Mouse (Mus musculus) heart, embryonic 16.5 days (tissue): ENCODE measurements around the gene Ubap2. TPM values are rescaled to one million over a fixed set of nuclear protein-coding genes. Genes with fewer than 3 reads are reported as not detected.

ENCODE experiments used
- ATAC-seq: fragments of 200-750 bp; cut with Nextera tagmentation; replicated peaks from 2 replicates; pipeline ENCODE4 v1.8.0; 2017; ENCODE audit warnings: moderate number of reproducible peaks; ENCODE audit not compliant: insufficient read depth, low FRiP score; ENCODE audit errors: extremely low read depth
- H3K27ac ChIP-seq: fragments of 300-500 bp; sonication (generic); 2 replicates; pipeline ENCODE4 v1.5.1; 2014; ENCODE audit warnings: mild to moderate bottlenecking, low read length, control low read depth, moderate library complexity
- H3K27me3 ChIP-seq: fragments of 300-500 bp; sonication (generic); 2 replicates; pipeline ENCODE4 v1.6.1; 2014; ENCODE audit warnings: low read length, mixed read lengths; ENCODE audit not compliant: control insufficient read depth, insufficient read depth
- H3K36me3 ChIP-seq: fragments of 300-500 bp; sonication (generic); 2 replicates; pipeline ENCODE4 v1.6.1; 2014; ENCODE audit not compliant: control insufficient read depth, insufficient read depth
- H3K4me1 ChIP-seq: fragments of 300-500 bp; sonication (generic); 2 replicates; pipeline ENCODE4 v1.6.1; 2014; ENCODE audit warnings: low read length, mixed read lengths; ENCODE audit not compliant: control insufficient read depth, insufficient read depth
- H3K4me2 ChIP-seq: fragments of 300-500 bp; sonication (generic); 2 replicates; pipeline ENCODE4 v1.6.1; 2014; ENCODE audit warnings: low read depth, mild to moderate bottlenecking, control low read depth, low read length
- H3K4me3 ChIP-seq: fragments of 300-500 bp; sonication (generic); 2 replicates; pipeline ENCODE4 v1.5.1; 2014; ENCODE audit warnings: mild to moderate bottlenecking, control low read depth, low read length
- H3K9ac ChIP-seq: fragments of 300-500 bp; sonication (generic); 2 replicates; pipeline ENCODE4 v1.6.1; 2014; ENCODE audit warnings: low read length, control low read depth
- H3K9me3 ChIP-seq: fragments of 300-500 bp; sonication (generic); replicated peaks from 2 replicates; pipeline ENCODE4 v1.6.1; 2016; ENCODE audit warnings: low read length; ENCODE audit not compliant: control insufficient read depth
- WGBS: fragments of 180-500 bp; shearing (Covaris S2); extraction: QIAGEN DNeasy Blood & Tissue Kit; methylation state at CpG from one replicate; pipeline ENCODE4 v1.1.7; 2014; 5-methylcytosine and 5-hydroxymethylcytosine counted together
- polyA plus RNA-seq: library from polyadenylated mRNA; unstranded; fragments of >200 nt; fragmentation: Nextera tagmentation; extraction: Ambion mirVana; gene quantifications from 2 replicates; pipeline ENCODE4 v1.2.1, GENCODE M21; 2015

Gene Ubap2
- polyA plus RNA-seq, 1 experiment from 2014 or later = 59.2 TPM

GRCm38 (mm10) chr4:41274377-41274979 lies 466 bp downstream of the Ubap2 start:
- under 1% methylated on average over 18 of the region's 18 CpGs for WGBS
- Histone ChIP-seq H3K27me3 (no peaks in the 10 kb centered on the region), H3K4me1 (peaks cover 25% of the 10 kb centered on the region), H3K27ac (peak overlapping the region; percentile 90), H3K36me3 (peaks cover 6% of the 10 kb centered on the region; the same call in 1 of the 2 replicates), H3K4me3 (peak overlapping the region; percentile 91), H3K4me2 (peak overlapping the region; percentile 86), H3K9ac (peak overlapping the region; percentile 96), H3K9me3 (no peaks in the 10 kb centered on the region)
- peak; percentile 50 for ATAC-seq

GRCm38 (mm10) chr4:41268133-41268532 lies 6.8 kb downstream of the Ubap2 start:
- Histone ChIP-seq H3K9me3 (no peaks in the 10 kb centered on the region), H3K9ac (no peak overlapping the region), H3K36me3 (peaks cover 13% of the 10 kb centered on the region; the same call in 1 of the 2 replicates), H3K4me1 (peaks cover 16% of the 10 kb centered on the region), H3K4me3 (no peak overlapping the region), H3K27me3 (no peaks in the 10 kb centered on the region), H3K4me2 (no peak overlapping the region), H3K27ac (no peak overlapping the region)
- ATAC-seq = no peak

DNA sequence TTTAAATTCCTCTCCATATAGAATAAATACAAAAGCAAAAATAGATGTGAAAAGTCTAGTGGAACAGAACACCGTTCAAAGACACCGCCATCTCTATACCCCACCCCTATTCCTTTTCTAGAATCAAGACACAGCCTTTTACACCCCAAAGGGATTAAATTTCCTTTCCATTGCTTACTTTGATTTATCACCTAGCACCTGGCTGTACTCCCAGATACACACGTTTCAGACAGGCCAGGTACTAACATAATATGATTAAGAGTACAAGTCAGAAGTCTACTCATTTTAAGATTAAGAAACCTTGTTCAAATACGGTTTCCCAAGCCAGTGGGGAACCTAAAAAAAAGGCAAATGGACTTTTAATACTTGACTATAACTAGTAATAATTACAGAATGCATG lies 8.6 kb downstream of the Ubap2 start:
- WGBS = 66% methylated on average over 4 of the region's 4 CpGs
- Histone ChIP-seq H3K4me3 (no peak overlapping the region), H3K27me3 (no peaks in the 10 kb centered on the region), H3K4me1 (peaks cover 5% of the 10 kb centered on the region; the same call in 1 of the 2 replicates), H3K9me3 (no peaks in the 10 kb centered on the region), H3K9ac (no peak overlapping the region), H3K36me3 (peaks cover 18% of the 10 kb centered on the region), H3K4me2 (no peak overlapping the region), H3K27ac (no peak overlapping the region)
- no peak for ATAC-seq

DNA sequence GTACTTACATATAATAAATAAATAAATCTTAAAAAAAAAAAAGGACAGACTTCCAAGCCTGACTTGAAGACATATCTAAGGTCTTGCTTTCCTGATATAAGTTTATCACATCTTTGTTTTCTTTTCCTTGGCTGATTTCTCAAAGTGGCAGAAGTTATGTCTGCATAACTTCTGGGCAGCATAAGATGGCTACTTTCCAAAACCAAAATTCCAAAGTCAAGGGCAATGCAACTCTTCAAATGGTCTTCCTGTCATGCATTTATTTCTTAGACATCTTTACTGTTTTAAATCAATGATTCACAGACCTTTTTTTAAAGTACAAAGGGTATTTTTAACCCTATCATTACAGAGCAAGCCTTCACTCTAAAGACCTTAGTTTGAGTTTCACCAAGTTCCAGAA lies 14.3 kb downstream of the Ubap2 start:
- peaks cover 21% of the 10 kb centered on the region for H3K4me1 ChIP-seq

DNA sequence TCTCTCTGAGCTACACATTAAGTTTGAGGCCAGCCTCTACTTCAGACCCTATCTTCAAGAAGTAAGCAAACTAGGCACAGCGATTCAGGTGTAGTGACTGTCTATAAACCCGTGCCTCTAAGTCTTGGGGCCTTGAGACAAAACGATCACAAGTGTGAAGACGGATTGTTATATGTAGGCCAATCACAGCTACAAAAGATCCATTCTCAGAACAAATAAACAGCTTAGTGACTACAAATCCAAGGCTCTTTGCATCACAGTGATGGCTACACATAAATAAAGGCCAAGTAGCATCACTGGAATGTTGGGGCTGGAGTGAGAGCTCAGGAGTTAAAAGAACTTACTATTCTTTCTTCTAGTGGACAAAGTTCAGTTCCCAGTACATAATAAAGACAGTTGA lies 15.9 kb downstream of the Ubap2 start:
- Histone ChIP-seq H3K4me3 (no peak overlapping the region), H3K27me3 (no peaks in the 10 kb centered on the region), H3K4me1 (peaks cover 24% of the 10 kb centered on the region), H3K9me3 (no peaks in the 10 kb centered on the region), H3K9ac (no peak overlapping the region), H3K4me2 (no peak overlapping the region), H3K36me3 (peaks cover 5% of the 10 kb centered on the region; the same call in 1 of the 2 replicates), H3K27ac (no peak overlapping the region)
- ATAC-seq = no peak
- 92% methylated on average over 4 of the region's 4 CpGs for WGBS

More for the DNA sequence above, 14.3 kb downstream of the Ubap2 start:
- H3K4me2 ChIP-seq = no peak overlapping the region
- H3K4me3 ChIP-seq = no peak overlapping the region
- no peak overlapping the region for H3K27ac ChIP-seq
- H3K9me3 ChIP-seq = no peaks in the 10 kb centered on the region
- no peak for ATAC-seq
- no peaks in the 10 kb centered on the region for H3K27me3 ChIP-seq
- H3K36me3 ChIP-seq = peaks cover 9% of the 10 kb centered on the region
- no peak overlapping the region for H3K9ac ChIP-seq

DNA sequence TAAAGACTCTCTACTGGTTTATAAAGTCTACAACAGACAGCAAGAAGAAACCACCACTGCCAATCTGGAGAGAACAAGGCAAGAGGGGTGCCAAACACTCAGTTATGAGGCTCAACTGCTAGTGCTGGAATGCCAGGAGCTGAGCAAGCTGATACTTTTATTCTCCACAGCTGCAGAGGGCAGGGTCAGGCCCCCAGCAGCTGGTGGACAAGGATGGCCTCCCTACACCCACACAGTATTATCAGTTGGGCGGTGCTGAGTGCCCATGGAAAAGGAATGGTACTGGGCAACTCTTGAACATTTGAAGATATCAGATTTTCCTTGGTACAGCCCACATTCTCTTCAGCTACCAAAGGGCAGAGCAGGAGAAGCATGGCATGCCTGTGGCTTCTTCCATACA lies 17.2 kb downstream of the Ubap2 start:
- H3K9ac ChIP-seq = no peak overlapping the region
- H3K9me3 ChIP-seq = no peaks in the 10 kb centered on the region
- H3K27me3 ChIP-seq = no peaks in the 10 kb centered on the region
- 59% methylated on average over 1 of the region's 1 CpGs for WGBS
- no peak for ATAC-seq
- no peak overlapping the region for H3K4me3 ChIP-seq
- peaks cover 27% of the 10 kb centered on the region for H3K4me1 ChIP-seq
- peaks cover 8% of the 10 kb centered on the region; the same call in 1 of the 2 replicates for H3K36me3 ChIP-seq
- H3K27ac ChIP-seq = peak overlapping the region; percentile 82
- H3K4me2 ChIP-seq = no peak overlapping the region

GRCm38 (mm10) chr4:41255564-41256210 lies 19.3 kb downstream of the Ubap2 start:
- Histone ChIP-seq H3K27ac (peak overlapping the region; percentile 91), H3K36me3 (peaks cover 3% of the 10 kb centered on the region; the same call in 1 of the 2 replicates), H3K9ac (peak overlapping the region; percentile 45), H3K4me2 (peak overlapping the region; percentile 52), H3K4me1 (peaks cover 25% of the 10 kb centered on the region), H3K27me3 (no peaks in the 10 kb centered on the region), H3K9me3 (no peaks in the 10 kb centered on the region), H3K4me3 (peak overlapping the region; percentile 34)
- WGBS = 38% methylated on average over 12 of the region's 12 CpGs
- ATAC-seq = peak; percentile 53

- H3K4me2 ChIP-seq = no peak overlapping the region
- peak overlapping the region; percentile 51 for H3K27ac ChIP-seq
- ATAC-seq = no peak
- H3K36me3 ChIP-seq = peaks cover 12% of the 10 kb centered on the region
- H3K27me3 ChIP-seq = no peaks in the 10 kb centered on the region
- WGBS = 87% methylated on average over 2 of the region's 2 CpGs
- H3K4me3 ChIP-seq = no peak overlapping the region
- no peak overlapping the region for H3K9ac ChIP-seq
- no peaks in the 10 kb centered on the region for H3K9me3 ChIP-seq
- peaks cover 23% of the 10 kb centered on the region for H3K4me1 ChIP-seq
Observed at GRCm38 (mm10) chr4:41253756-41254155, 21.2 kb downstream of the Ubap2 start.

- Histone ChIP-seq H3K27me3 (no peaks in the 10 kb centered on the region), H3K36me3 (peaks cover 21% of the 10 kb centered on the region), H3K27ac (no peak overlapping the region), H3K4me2 (no peak overlapping the region), H3K4me1 (no peaks in the 10 kb centered on the region), H3K4me3 (no peak overlapping the region), H3K9ac (no peak overlapping the region), H3K9me3 (no peaks in the 10 kb centered on the region)
- 91% methylated on average over 2 of the region's 2 CpGs for WGBS
- no peak for ATAC-seq
Observed at GRCm38 (mm10) chr4:41245408-41245807, 29.5 kb downstream of the Ubap2 start.
